Mouse (Mus musculus) kidney, embryonic 15.5 days (tissue): ENCODE data around the gene Itch. TPM values are rescaled to one million over a fixed set of nuclear protein-coding genes. Genes with fewer than 3 reads are reported as not detected.
A peak's percentile ranks its signal among the peaks of the same experiment; 100 is the strongest.

Experiments
- ATAC-seq: fragments of 200-750 bp; cut with Nextera tagmentation; replicated peaks from 2 replicates; pipeline ENCODE4 v1.8.0; 2017; ENCODE audit warnings: moderate TSS enrichment; ENCODE audit not compliant: low FRiP score
- H3K27ac ChIP-seq: fragments of 300-500 bp; sonication (generic); 2 replicates; pipeline ENCODE4 v1.5.1; 2015; ENCODE audit warnings: mild to moderate bottlenecking, inconsistent platforms
- H3K27me3 ChIP-seq: fragments of 300-500 bp; sonication (generic); 2 replicates; pipeline ENCODE4 v1.6.1; 2015; ENCODE audit warnings: inconsistent platforms
- H3K36me3 ChIP-seq: fragments of 300-500 bp; sonication (generic); 2 replicates; pipeline ENCODE4 v1.6.1; 2015; ENCODE audit warnings: inconsistent platforms
- H3K4me1 ChIP-seq: fragments of 300-500 bp; sonication (generic); 2 replicates; pipeline ENCODE4 v1.6.1; 2015; ENCODE audit warnings: inconsistent platforms
- H3K4me2 ChIP-seq: fragments of 300-500 bp; sonication (generic); 2 replicates; pipeline ENCODE4 v1.6.1; 2015; ENCODE audit warnings: moderate library complexity, mild to moderate bottlenecking, inconsistent platforms
- H3K4me3 ChIP-seq: fragments of 300-500 bp; sonication (generic); replicated peaks from 2 replicates; pipeline ENCODE4 v1.5.1; 2015; ENCODE audit warnings: mild to moderate bottlenecking, inconsistent platforms
- H3K9ac ChIP-seq: fragments of 300-500 bp; sonication (generic); 2 replicates; pipeline ENCODE4 v1.6.1; 2015; ENCODE audit warnings: mild to moderate bottlenecking, inconsistent platforms
- H3K9me3 ChIP-seq: fragments of 300-500 bp; sonication (generic); replicated peaks from 2 replicates; pipeline ENCODE4 v1.6.1; 2016; ENCODE audit warnings: inconsistent platforms
- WGBS: fragments of 180-500 bp; shearing (Covaris S2); methylation state at CpG from one replicate; pipeline ENCODE4 v1.1.7; 2015; ENCODE audit warnings: mixed read lengths; 5-methylcytosine and 5-hydroxymethylcytosine counted together
- polyA plus RNA-seq: library from polyadenylated mRNA; unstranded; fragments of >200 nt; fragmentation: Nextera tagmentation; extraction: Ambion mirVana; gene quantifications from 2 replicates; pipeline ENCODE4 v1.2.1, GENCODE M21; 2015

Gene Itch
- polyA plus RNA-seq, 1 experiment from 2014 or later, result 63.1 TPM

DNA sequence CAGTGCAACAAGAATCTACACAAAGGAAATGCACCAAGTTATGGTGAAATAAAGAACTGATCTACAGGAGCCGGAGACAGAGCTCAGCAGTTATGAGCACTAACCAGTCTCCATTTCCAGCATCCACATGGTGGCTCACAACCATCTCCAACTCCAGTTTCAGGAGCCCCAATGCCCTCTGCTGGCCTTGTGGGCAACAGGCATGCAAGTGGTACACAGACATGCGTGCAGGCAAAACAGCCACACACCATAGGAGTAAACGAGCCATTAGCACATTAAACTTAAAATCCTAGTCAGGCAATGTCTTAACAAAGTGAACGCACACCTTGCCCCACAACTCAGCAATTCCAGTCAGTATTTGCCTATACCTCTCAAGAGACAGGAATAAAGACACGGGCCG lies 138.6 kb downstream of the Itch start:
- 84% methylated on average over 6 of the region's 6 CpGs for WGBS
- Histone ChIP-seq H3K27ac (no peak overlapping the region), H3K27me3 (no peaks in the 10 kb centered on the region), H3K4me3 (no peak overlapping the region), H3K4me1 (peaks cover 7% of the 10 kb centered on the region), H3K9me3 (no peaks in the 10 kb centered on the region), H3K36me3 (no peaks in the 10 kb centered on the region), H3K4me2 (no peak overlapping the region), H3K9ac (no peak overlapping the region)
- no peak for ATAC-seq

DNA sequence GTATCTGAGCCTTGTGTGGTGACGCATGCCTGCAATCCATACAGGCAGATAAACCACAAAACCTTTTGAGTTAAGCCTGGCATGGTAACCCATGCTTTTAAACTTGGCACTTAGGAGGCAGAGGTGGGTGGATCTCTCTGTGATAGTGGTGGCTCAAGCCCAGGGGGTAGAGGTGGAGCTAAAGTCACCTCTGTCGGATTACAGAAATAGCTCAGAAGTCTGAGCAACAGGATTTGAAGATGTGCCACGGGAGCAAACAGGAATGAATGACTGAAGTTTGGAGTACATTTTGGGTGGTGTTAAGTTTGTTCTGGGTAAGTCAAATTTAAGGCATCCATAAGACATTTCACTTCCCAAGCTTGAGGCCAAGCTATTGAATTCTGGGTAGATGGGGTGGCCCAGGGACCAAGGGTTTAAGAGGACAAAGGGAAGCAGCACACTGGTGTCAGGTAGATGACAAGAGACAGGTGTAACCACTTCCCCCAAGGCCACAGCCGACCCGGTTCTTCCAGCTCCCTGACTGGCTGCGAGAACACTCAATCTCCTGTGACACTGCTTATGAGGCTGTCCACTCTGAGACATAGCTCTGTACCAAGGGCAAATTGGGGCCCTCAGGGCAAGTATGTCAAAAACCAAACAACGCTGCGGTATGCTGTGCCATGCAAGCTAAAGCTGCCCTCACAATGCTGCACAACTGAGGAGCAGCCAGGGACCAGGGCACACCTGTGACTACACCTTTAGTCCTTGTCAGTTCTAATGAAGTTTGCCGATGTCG lies 139.3 kb downstream of the Itch start:
- Histone ChIP-seq H3K9ac (no peak overlapping the region), H3K9me3 (no peaks in the 10 kb centered on the region), H3K4me1 (peaks cover 13% of the 10 kb centered on the region), H3K4me2 (no peak overlapping the region), H3K4me3 (no peak overlapping the region), H3K36me3 (no peaks in the 10 kb centered on the region), H3K27me3 (no peaks in the 10 kb centered on the region), H3K27ac (no peak overlapping the region)
- WGBS, result 75% methylated on average over 10 of the region's 10 CpGs
- no peak for ATAC-seq

DNA sequence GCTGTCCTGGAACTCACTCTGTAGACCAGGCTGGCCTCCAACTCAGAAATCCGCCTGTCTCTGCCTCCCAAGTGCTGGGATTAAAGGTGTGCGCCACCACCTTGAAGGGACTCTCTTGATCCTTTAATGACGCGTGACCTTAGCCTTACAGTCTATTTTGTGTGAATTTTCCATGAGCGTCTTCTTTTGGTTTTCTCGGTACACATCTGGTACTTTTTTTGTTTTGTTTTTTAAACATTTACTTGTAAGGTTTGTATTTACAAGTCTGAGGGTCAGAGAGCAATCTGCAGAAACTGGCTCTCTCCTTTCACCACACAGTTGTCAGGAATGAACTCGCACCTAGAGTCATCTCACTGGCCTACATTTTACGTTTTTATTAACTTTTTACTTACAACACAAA lies 140.3 kb downstream of the Itch start:
- Histone ChIP-seq H3K9me3 (no peaks in the 10 kb centered on the region), H3K4me1 (peaks cover 13% of the 10 kb centered on the region), H3K4me2 (no peak overlapping the region), H3K27me3 (no peaks in the 10 kb centered on the region), H3K36me3 (peaks cover 8% of the 10 kb centered on the region), H3K9ac (no peak overlapping the region), H3K4me3 (no peak overlapping the region), H3K27ac (no peak overlapping the region)
- WGBS, result 84% methylated on average over 8 of the region's 8 CpGs
- no peak for ATAC-seq

DNA sequence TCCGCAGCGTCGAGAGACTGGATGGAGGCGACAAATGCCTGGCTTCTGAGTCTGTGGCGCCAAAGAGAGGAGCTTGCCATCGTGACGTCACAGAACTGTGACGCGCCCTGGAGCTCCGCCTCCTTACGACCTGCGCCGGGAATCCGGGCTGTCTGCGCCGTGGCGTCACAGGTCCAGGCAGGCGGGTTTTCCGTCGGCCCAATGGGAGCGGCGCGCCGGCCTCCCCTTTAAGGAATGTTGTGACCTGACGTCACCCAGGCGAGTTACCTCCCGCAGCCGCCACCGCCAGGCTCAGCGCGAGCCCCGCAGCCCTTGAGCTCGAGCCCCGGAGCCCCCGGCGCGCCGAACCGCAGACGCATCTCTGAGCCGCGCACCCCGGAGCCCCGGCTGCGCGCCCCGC lies 142.9 kb downstream of the Itch start, which contains the start of gene Map1lc3a:
Gene Map1lc3a, plus strand, starts transcription at position 103 of the 400 bp plus-strand sequence.
- H3K4me2 ChIP-seq, result peak within 1 kb of the TSS; percentile 85
- peaks cover 16% of the 10 kb centered on the region for H3K36me3 ChIP-seq
- under 1% methylated on average over 47 of the region's 47 CpGs for WGBS
- ATAC-seq, result peak; percentile 93
- peaks cover 13% of the 10 kb centered on the region for H3K4me1 ChIP-seq
- no peaks in the 10 kb centered on the region for H3K9me3 ChIP-seq
- H3K27ac ChIP-seq, result peak within 1 kb of the TSS; percentile 88
- no peaks in the 10 kb centered on the region for H3K27me3 ChIP-seq
- peak within 1 kb of the TSS; percentile 98 for H3K4me3 ChIP-seq
- peak within 1 kb of the TSS; percentile 94 for H3K9ac ChIP-seq

Other genes starting within 250 kb of the Itch start
- 93.7 and 97.8 TPM in 2 replicates for gene Eif2s2, start 240.6 kb upstream of the Itch start, polyA plus RNA-seq
- 1.5 and 2.0 TPM in 2 replicates for gene Gm14226, start 115.2 kb upstream of the Itch start, polyA plus RNA-seq
- gene Ahcy, start 59.0 kb upstream of the Itch start, polyA plus RNA-seq, result 75.5 and 80.4 TPM in 2 replicates
- 371 and 388 TPM in 2 replicates for gene Dynlrb1, start 103.0 kb downstream of the Itch start, polyA plus RNA-seq
- 136 and 154 TPM in 2 replicates for gene Map1lc3a, start 142.8 kb downstream of the Itch start, polyA plus RNA-seq
- gene Pigu, start 223.9 kb downstream of the Itch start, polyA plus RNA-seq, result 59.1 and 62.7 TPM in 2 replicates
- gene Trp53inp2, start 247.6 kb downstream of the Itch start, polyA plus RNA-seq, result 23.5 and 25.7 TPM in 2 replicates